Mouse (Mus musculus): Measurements from ENCODE around the gene Ankrd65.

DNA sequence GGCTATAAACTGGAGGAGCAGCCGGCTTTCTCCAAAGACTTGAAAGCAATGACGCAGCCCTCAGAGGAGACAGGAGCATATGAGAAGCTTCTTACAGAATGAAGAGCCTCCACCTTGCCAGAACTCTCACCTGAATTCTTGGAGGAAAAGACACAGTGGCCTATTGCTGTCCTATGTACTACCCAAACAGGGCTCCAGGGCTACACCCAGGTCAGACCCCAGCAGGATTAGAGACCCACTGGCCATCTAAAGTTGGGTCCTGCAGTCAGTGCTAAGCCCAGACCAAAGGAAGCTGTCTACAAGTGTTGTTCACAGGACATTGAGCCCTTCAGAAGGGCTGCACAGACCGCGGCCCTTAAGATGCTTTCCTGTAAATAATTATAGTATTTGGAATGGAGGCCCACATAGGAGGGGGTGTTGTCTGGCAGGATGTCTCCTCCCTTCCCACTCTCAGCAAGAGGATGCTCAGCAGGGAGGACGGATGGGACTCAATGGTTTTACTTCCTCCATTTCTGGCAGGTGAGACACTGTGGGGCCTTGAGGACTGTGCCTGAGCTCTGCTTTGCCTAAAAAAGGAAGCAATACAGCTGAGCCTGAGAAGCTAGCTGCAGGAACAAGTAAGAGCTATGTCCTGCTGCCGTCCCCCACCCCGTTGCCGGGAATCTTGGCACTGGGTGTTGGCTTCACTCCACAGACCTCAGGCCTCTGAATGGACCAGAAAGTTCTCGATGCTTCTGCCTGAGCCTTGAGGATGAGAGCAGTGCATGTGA lies 15.1 kb upstream of the Ankrd65 start:
- TF ChIP-seq POLR2A (IDR thresholded peaks at IDR 0.05; ENCODE audit: low read depth, low read length) (no peak), CTCF (IDR thresholded peaks at IDR 0.05; ENCODE audit: extremely low read depth, insufficient read depth, insufficient read length, insufficient replicate concordance) (no peak)
